Mouse (Mus musculus) ES-E14 (cell line): ENCODE measurements around the gene Crat.

ENCODE experiments used
- CHD2 ChIP-seq: IDR thresholded peaks from 2 replicates; pipeline ENCODE4 v1.6.1; 2014; ENCODE audit warnings: mild to moderate bottlenecking, low read depth, low read length, inconsistent platforms
- HCFC1 ChIP-seq: IDR thresholded peaks from 2 replicates; pipeline ENCODE4 v1.6.1; 2012; ENCODE audit warnings: low read length, inconsistent platforms, borderline replicate concordance; ENCODE audit not compliant: insufficient read depth
- MAFK ChIP-seq: IDR thresholded peaks from 2 replicates; pipeline ENCODE4 v1.6.1; 2014; ENCODE audit warnings: mild to moderate bottlenecking, low read depth, low read length, inconsistent platforms; ENCODE audit not compliant: insufficient read depth
- ZC3H11A ChIP-seq: IDR thresholded peaks from 2 replicates; pipeline ENCODE4 v1.6.1; 2012; ENCODE audit warnings: low read depth, mild to moderate bottlenecking, inconsistent platforms, low read length, borderline replicate concordance
- ZNF384 ChIP-seq: IDR thresholded peaks from 2 replicates; pipeline ENCODE4 v1.6.1; 2012; ENCODE audit warnings: low read depth, low read length, inconsistent platforms

DNA sequence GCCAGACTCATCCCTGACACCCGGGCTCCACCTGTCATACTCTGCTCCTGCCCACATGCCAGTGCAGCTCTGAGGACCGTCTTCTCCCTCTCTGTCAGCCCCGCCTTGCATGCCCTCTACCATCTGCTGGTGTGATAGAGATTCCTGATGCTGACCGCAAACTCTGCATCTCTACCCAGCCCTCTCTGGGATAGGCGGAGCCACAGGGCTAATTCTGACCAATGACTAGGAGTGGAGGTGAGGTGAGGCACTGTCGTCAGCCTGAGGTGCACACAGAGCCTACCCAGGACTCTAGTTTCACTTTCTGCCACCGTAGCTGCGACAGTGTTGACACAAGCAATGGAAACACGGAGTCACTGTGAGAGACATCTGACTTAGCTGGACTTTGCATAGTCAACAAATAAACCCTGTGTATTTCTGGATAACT is 48.3 kb upstream of the Crat start:
- TF ChIP-seq ZC3H11A (no peak), HCFC1 (no peak), CHD2 (no peak), ZNF384 (no peak), MAFK (no peak)
